Mouse (Mus musculus) bone marrow macrophage, adult 2 months (primary cell): Measurements from ENCODE around the gene Akap1. TPM values are rescaled to one million over a fixed set of nuclear protein-coding genes. Genes with fewer than 3 reads are reported as not detected.

ENCODE experiments used
- H3K27ac ChIP-seq: 2 replicates; pipeline ENCODE4 v1.5.1; 2012; ENCODE audit warnings: low read depth, low read length; ENCODE audit not compliant: insufficient read depth
- H3K4me1 ChIP-seq: 2 replicates; pipeline ENCODE4 v1.6.1; 2012; ENCODE audit warnings: low read length; ENCODE audit not compliant: control insufficient read depth, insufficient read depth
- H3K4me3 ChIP-seq: 2 replicates; pipeline ENCODE4 v1.5.1; 2012; ENCODE audit warnings: mild to moderate bottlenecking, low read length, moderate library complexity; ENCODE audit not compliant: insufficient read depth
- CTCF ChIP-seq: IDR thresholded peaks from 2 replicates; pipeline ENCODE4 v1.5.1; 2012; ENCODE audit warnings: low read depth, mild to moderate bottlenecking, low read length, moderate library complexity
- POLR2A ChIP-seq: IDR thresholded peaks from 2 replicates; pipeline ENCODE4 v1.6.1; 2012; ENCODE audit warnings: mild to moderate bottlenecking, low read depth, low read length, borderline replicate concordance
- polyA plus RNA-seq: library from polyadenylated mRNA; stranded (reverse); fragments of >200 nt; gene quantifications from 2 replicates; pipeline ENCODE4 v1.2.4, GENCODE M21; 2012; ENCODE audit not compliant: missing spikeins, insufficient read depth, insufficient read length

Gene Akap1
- polyA plus RNA-seq, 1 experiment: 6.9 TPM

GRCm38 (mm10) chr11:88843305-88843704 is 21.1 kb downstream of the Akap1 start:
- Histone ChIP-seq H3K4me1 (peaks cover 13% of the 10 kb centered on the region), H3K4me3 (no peak overlapping the region), H3K27ac (no peak overlapping the region)
- TF ChIP-seq POLR2A: no peak
- TF ChIP-seq CTCF: no peak

- Histone ChIP-seq H3K4me1 (peaks cover 4% of the 10 kb centered on the region), H3K4me3 (no peak overlapping the region), H3K27ac (no peak overlapping the region)
- TF ChIP-seq POLR2A (no peak), CTCF (no peak)
Observed at GRCm38 (mm10) chr11:88842315-88842975, 21.9 kb downstream of the Akap1 start.

GRCm38 (mm10) chr11:88841406-88841805 is 23.0 kb downstream of the Akap1 start:
- H3K27ac ChIP-seq: no peak overlapping the region
- no peak overlapping the region for H3K4me3 ChIP-seq
- no peak for TF ChIP-seq POLR2A
- TF ChIP-seq CTCF: no peak
- no peaks in the 10 kb centered on the region for H3K4me1 ChIP-seq

GRCm38 (mm10) chr11:88840724-88841350 is 23.5 kb downstream of the Akap1 start:
- Histone ChIP-seq H3K27ac (no peak overlapping the region), H3K4me1 (no peaks in the 10 kb centered on the region), H3K4me3 (no peak overlapping the region)
- no peak for TF ChIP-seq POLR2A
- TF ChIP-seq CTCF: no peak

- Histone ChIP-seq H3K4me1 (no peaks in the 10 kb centered on the region), H3K4me3 (no peak overlapping the region), H3K27ac (no peak overlapping the region)
- no peak for TF ChIP-seq CTCF
- no peak for TF ChIP-seq POLR2A
Observed at GRCm38 (mm10) chr11:88840292-88840691, 24.1 kb downstream of the Akap1 start.

GRCm38 (mm10) chr11:88839379-88839778 is 25.0 kb downstream of the Akap1 start:
- Histone ChIP-seq H3K27ac (no peak overlapping the region), H3K4me1 (no peaks in the 10 kb centered on the region), H3K4me3 (no peak overlapping the region)
- no peak for TF ChIP-seq CTCF
- TF ChIP-seq POLR2A: no peak

- TF ChIP-seq POLR2A (no peak), CTCF (no peak)
- H3K4me3 ChIP-seq: no peak overlapping the region
- no peaks in the 10 kb centered on the region for H3K4me1 ChIP-seq
- no peak overlapping the region for H3K27ac ChIP-seq
Observed at GRCm38 (mm10) chr11:88838630-88839029, 25.8 kb downstream of the Akap1 start.

- no peak overlapping the region for H3K27ac ChIP-seq
- no peak for TF ChIP-seq POLR2A
- TF ChIP-seq CTCF: no peak
- no peaks in the 10 kb centered on the region for H3K4me1 ChIP-seq
- H3K4me3 ChIP-seq: no peak overlapping the region
Observed at GRCm38 (mm10) chr11:88834606-88835005, 29.8 kb downstream of the Akap1 start.

- Histone ChIP-seq H3K4me3 (no peak overlapping the region), H3K4me1 (no peaks in the 10 kb centered on the region), H3K27ac (no peak overlapping the region)
- TF ChIP-seq CTCF (no peak), POLR2A (no peak)
Observed at GRCm38 (mm10) chr11:88834134-88834533, 30.3 kb downstream of the Akap1 start.

- H3K4me3 ChIP-seq: no peak overlapping the region
- no peaks in the 10 kb centered on the region for H3K4me1 ChIP-seq
- TF ChIP-seq CTCF: no peak
- TF ChIP-seq POLR2A: no peak
- H3K27ac ChIP-seq: no peak overlapping the region
Observed at GRCm38 (mm10) chr11:88833099-88833498, 31.3 kb downstream of the Akap1 start.
